Mouse (Mus musculus) spleen, adult 12 weeks (tissue): ENCODE measurements around the gene Mapre3.
"Not testable (repeated sequence)": the region's sequence is repeated elsewhere in the genome, so short reads cannot be mapped to it uniquely, and the experiment has no call there.

Experiments
- DNase-seq: peaks from one replicate; pipeline ENCODE4 v3.0.0; 2022; ENCODE audit warnings: low spot score

The Mapre3 gene

GRCm38 (mm10) chr5:30881839-30882238, 67.4 kb downstream of the Mapre3 start:
- DNase-seq, result not testable (repeated sequence)

GRCm38 (mm10) chr5:30886209-30886608, 71.8 kb downstream of the Mapre3 start:
- no peak for DNase-seq

- no peak for DNase-seq
These were observed 72.3 kb downstream of the Mapre3 start for GRCm38 (mm10) chr5:30886731-30887130.

- peak; percentile 66 for DNase-seq
These were observed 72.9 kb downstream of the Mapre3 start for GRCm38 (mm10) chr5:30887331-30887761.

GRCm38 (mm10) chr5:30887858-30888336, 73.5 kb downstream of the Mapre3 start:
- peak; percentile 91 for DNase-seq

- peak; percentile 81 for DNase-seq
These were observed 74.1 kb downstream of the Mapre3 start, which contains the start of gene Agbl5 for GRCm38 (mm10) chr5:30888337-30889087. Gene Agbl5 (plus strand): TSS chr5:30888694.

GRCm38 (mm10) chr5:30889088-30889754, 74.8 kb downstream of the Mapre3 start:
- no peak for DNase-seq

GRCm38 (mm10) chr5:30890375-30890774, 75.9 kb downstream of the Mapre3 start:
- DNase-seq, result no peak

- no peak for DNase-seq
These were observed 87.4 kb downstream of the Mapre3 start for GRCm38 (mm10) chr5:30901860-30902259.

GRCm38 (mm10) chr5:30907413-30908059, 93.1 kb downstream of the Mapre3 start, which contains the start of gene Ost4:
Gene Ost4 (minus strand): TSS chr5:30907788.
- DNase-seq, result peak; percentile 97

GRCm38 (mm10) chr5:30908426-30909299, 94.2 kb downstream of the Mapre3 start:
- no peak for DNase-seq

GRCm38 (mm10) chr5:30909300-30909659, 94.8 kb downstream of the Mapre3 start:
- no peak for DNase-seq

GRCm38 (mm10) chr5:30909863-30910262, 95.4 kb downstream of the Mapre3 start:
- no peak for DNase-seq

GRCm38 (mm10) chr5:30910481-30910880, 96.0 kb downstream of the Mapre3 start:
- no peak for DNase-seq

- no peak for DNase-seq
These were observed 97.7 kb downstream of the Mapre3 start for GRCm38 (mm10) chr5:30912156-30912555.

- no peak for DNase-seq
These were observed 98.8 kb downstream of the Mapre3 start, which contains the start of gene Emilin1 for GRCm38 (mm10) chr5:30913060-30913841. Gene Emilin1 (plus strand): TSS chr5:30913402.

- no peak for DNase-seq
These were observed 99.7 kb downstream of the Mapre3 start for GRCm38 (mm10) chr5:30914101-30914635.

GRCm38 (mm10) chr5:30914849-30915248, 100.4 kb downstream of the Mapre3 start:
- DNase-seq, result no peak

- DNase-seq, result no peak
These were observed 101.0 kb downstream of the Mapre3 start for GRCm38 (mm10) chr5:30915456-30915855.
